ENCODE assay signal across 8 mouse cellular contexts in the genomic region with DNA sequence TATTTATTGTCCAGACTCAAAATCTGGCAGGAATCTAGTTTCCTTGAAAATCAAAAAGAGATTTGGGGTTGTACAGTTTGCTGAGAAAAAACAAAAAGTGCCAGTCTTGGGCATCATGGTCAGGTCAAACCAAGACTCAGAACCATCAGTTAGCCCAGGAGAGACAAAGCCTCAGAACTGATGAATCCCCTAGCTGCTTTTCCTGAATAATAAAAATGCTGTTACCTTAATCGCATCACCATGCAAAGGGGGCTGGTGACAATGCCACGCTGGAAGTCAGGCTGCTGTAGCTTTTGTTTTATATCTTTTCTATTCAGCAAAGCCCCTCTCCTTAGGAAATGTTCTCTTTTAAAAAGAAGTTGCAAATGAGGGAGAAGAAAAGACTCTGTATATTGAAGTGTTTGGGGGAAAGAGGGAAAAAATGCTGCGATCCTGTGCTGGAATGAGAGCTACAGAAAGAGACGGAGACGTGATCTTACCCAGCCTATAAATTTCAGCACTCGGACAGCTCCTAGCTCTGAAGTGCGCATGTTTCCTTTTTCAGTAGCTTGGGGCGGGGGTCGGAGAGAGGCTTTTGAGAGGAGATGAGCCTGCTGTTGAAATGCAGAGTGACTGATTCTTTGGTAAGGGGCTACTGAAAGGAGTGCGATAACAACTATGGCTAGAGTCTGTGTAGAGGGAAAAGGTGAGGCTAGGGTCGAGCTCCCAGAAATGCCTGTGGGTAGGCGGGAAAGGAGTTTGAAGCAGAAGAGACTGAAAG. TPM values are rescaled to one million over a fixed set of nuclear protein-coding genes. Genes with fewer than 3 reads are reported as not detected.
DNase-seq lines count a peak whose midpoint lies in the region; ATAC-seq lines count a peak whose summit lies in the region.

TSS of gene Glra2 (minus strand) at position 455 of the 760 bp plus-strand sequence.

- peak; percentile 1 to 3 for DNase-seq in cerebellum, adult 18-20 months
- no peak for DNase-seq in cerebellum, adult 9-11 months
- peak; percentile 31 to 38 for DNase-seq in right cerebral cortex, postnatal 10 days (ENCODE audit: low spot score in 2 of 2)
- DNase-seq in right cerebral cortex, postnatal 36 days (ENCODE audit: low spot score in 2 of 2), result no peak
- DNase-seq in frontal cortex, postnatal 36 days (ENCODE audit: low spot score in 2 of 2), result peak; percentile 6 to 7
- DNase-seq in left cerebral cortex, postnatal 4 days, result peak; percentile 18
- no peak for DNase-seq in urinary bladder, postnatal 10 days (ENCODE audit: low spot score)

- H3K4me2 ChIP-seq in neural tube, embryonic 15.5 days, result peak within 1 kb of the TSS; percentile 62

- no peaks in the 10 kb centered on the region for H3K9me3 ChIP-seq in neural tube, embryonic 15.5 days (replicated peaks)

- peak; percentile 90 for ATAC-seq in neural tube, embryonic 15.5 days (ENCODE audit: low FRiP score)

- peak within 1 kb of the TSS; percentile 28; the same call in 1 of the 2 replicates for H3K9ac ChIP-seq in neural tube, embryonic 15.5 days (replicated peaks)

- H3K4me3 ChIP-seq in neural tube, embryonic 15.5 days (replicated peaks), result peak within 1 kb of the TSS; percentile 41

- no peaks in the 10 kb centered on the region for H3K27me3 ChIP-seq in neural tube, embryonic 15.5 days (replicated peaks)

- H3K27ac ChIP-seq in neural tube, embryonic 15.5 days (replicated peaks), result peak within 1 kb of the TSS; percentile 74

- no peaks in the 10 kb centered on the region for H3K4me1 ChIP-seq in neural tube, embryonic 15.5 days

- no peaks in the 10 kb centered on the region for H3K36me3 ChIP-seq in neural tube, embryonic 15.5 days

- 12% methylated on average over 12 of the region's 12 CpGs for WGBS in neural tube, embryonic 15.5 days

- intact Hi-C loops in left cerebral cortex, postnatal 4 days (cut with DNase I), result loop anchor here (5.0 kb wide), 1 partner anchor 785 kb away; no protein-coding TSS in a partner anchor

RNA-seq across cellular contexts. Expression of gene Glra2, which starts in this region (rescaled TPM):
- 10 to 100 TPM; 58.2 to 62.0 TPM for total RNA-seq in left cerebral cortex, postnatal 4 days (2021)
- polyA plus RNA-seq in neural tube, embryonic 15.5 days (2015; fragmentation: Nextera tagmentation; extraction: Ambion mirVana), result 56.4 and 63.4 TPM in 2 replicates

Comparison
In these comparisons a context has a peak if more than half of its experiments do, and no peak if none do; other contexts are left out.
1. DNase-seq: peak in cerebellum, adult 18-20 months (2 of 2), right cerebral cortex, postnatal 10 days (2 of 2), frontal cortex, postnatal 36 days (2 of 2) and left cerebral cortex, postnatal 4 days (single experiment); none in cerebellum, adult 9-11 months (single experiment), right cerebral cortex, postnatal 36 days (0 of 2) and urinary bladder, postnatal 10 days (single experiment).